Mouse (Mus musculus) activated CD4-positive, CD25-positive, alpha-beta regulatory T cell, adult 4 months (primary cell): Measurements from ENCODE around the gene Tspyl4. TPM values are rescaled to one million over a fixed set of nuclear protein-coding genes. Genes with fewer than 3 reads are reported as not detected.

Experiments
- ATAC-seq: one replicate; pipeline ENCODE4 v1.8.0; 2017
- polyA plus RNA-seq, 2 experiments: library from polyadenylated mRNA; unstranded; fragments of 100-300 nt; shearing (Covaris generic); gene quantifications; one replicate each; pipeline ENCODE4 v1.2.1; 2017

Tspyl4 gene
- polyA plus RNA-seq, 2 experiments from 2014 or later: 12.1 to 15.8 TPM

- no peak for ATAC-seq
These were observed 29.5 kb downstream of the Tspyl4 start for GRCm38 (mm10) chr10:34326701-34327100.

GRCm38 (mm10) chr10:34327144-34327543 lies 29.9 kb downstream of the Tspyl4 start:
- no peak for ATAC-seq

GRCm38 (mm10) chr10:34328310-34328709 lies 31.1 kb downstream of the Tspyl4 start:
- ATAC-seq: peak; percentile 63

- ATAC-seq: no peak
These were observed 43.8 kb downstream of the Tspyl4 start for GRCm38 (mm10) chr10:34341014-34341413.

- no peak for ATAC-seq
These were observed 44.6 kb downstream of the Tspyl4 start for GRCm38 (mm10) chr10:34341886-34342285.

Other genes with a start within 250 kb of the Tspyl4 start
- not detected for gene Calhm5, start 200.9 kb upstream of the Tspyl4 start, polyA plus RNA-seq
- 10 to 100 TPM; 25.0 to 41.7 TPM for gene Calhm6, start 169.5 kb upstream of the Tspyl4 start, polyA plus RNA-seq
- gene Dse, start 89.7 kb upstream of the Tspyl4 start, polyA plus RNA-seq: 1 to 10 TPM; 1.0 to 2.0 TPM
- 10 to 100 TPM; 37.1 to 45.4 TPM for gene Tspyl1, start 15.3 kb upstream of the Tspyl4 start, polyA plus RNA-seq
- gene Col10a1, start 92.5 kb downstream of the Tspyl4 start, polyA plus RNA-seq: under 1 TPM; 0.24 to 0.90 TPM
- 10 to 100 TPM; 60.2 to 78.7 TPM for gene Nt5dc1, start 121.1 kb downstream of the Tspyl4 start, polyA plus RNA-seq
- under 1 TPM in 1 of 2 experiments, not detected in 1; 0.13 TPM for gene Frk, start 186.0 kb downstream of the Tspyl4 start, polyA plus RNA-seq